10 mouse cellular contexts compared by ENCODE assay signal in genomic region chr6:22205751-22206121, GRCm38 (mm10).
A peak's percentile ranks its signal among the peaks of the same experiment; 100 is the strongest.
DNase-seq lines count a peak whose midpoint lies in the region; ATAC-seq and TF ChIP-seq lines count a peak whose summit lies in the region.
"Had no signal": no experiment of that assay in that cellular context is flagged by ENCODE, and none has a peak within 500 bp of the region (broad histone marks: within the 10 kb centered on the region; RNA-seq: fewer than 3 reads in every experiment).

No protein-coding gene starts in this region.

- no peak for DNase-seq in left cerebral cortex, adult 2 months (ENCODE audit: extremely low spot score in 1 of 2, low spot score in 2 of 2)
- DNase-seq in left cerebral cortex, adult 11 months (ENCODE audit: low spot score): no peak
- peak; percentile 43 for DNase-seq in forebrain, postnatal 0 days
- DNase-seq in retina, embryonic 14.5 days (ENCODE audit: low spot score): peak; percentile 31
- no peak for DNase-seq in ovary, postnatal 14 days (ENCODE audit: low spot score)
- DNase-seq: adrenal gland, postnatal 25 days; liver had no signal

- H3K4me3 ChIP-seq in forebrain, embryonic 13.5 days: no peak overlapping the region
- H3K4me3 ChIP-seq in forebrain, embryonic 12.5 days (replicated peaks): no peak overlapping the region
- peak overlapping the region; percentile 17; the same call in 1 of the 2 replicates for H3K4me3 ChIP-seq in left cerebral cortex, adult 2 months
- H3K4me3 ChIP-seq in forebrain, postnatal 0 days (ENCODE audit: low read depth, low read length): peak overlapping the region; percentile 1; the same call in 1 of the 2 replicates
- H3K4me3 ChIP-seq in kidney, embryonic 16.5 days (ENCODE audit: low read length): no peak overlapping the region

- no peak for TF ChIP-seq CTCF in left cerebral cortex, adult 2 months (IDR thresholded peaks at IDR 0.05)
- TF ChIP-seq CTCF in forebrain, postnatal 0 days (IDR thresholded peaks at IDR 0.05; ENCODE audit: low read depth): no peak

- H3K27ac ChIP-seq in forebrain, embryonic 13.5 days: no peak overlapping the region
- no peak overlapping the region for H3K27ac ChIP-seq in forebrain, embryonic 12.5 days
- no peak overlapping the region for H3K27ac ChIP-seq in left cerebral cortex, adult 2 months
- no peak overlapping the region for H3K27ac ChIP-seq in forebrain, postnatal 0 days (ENCODE audit: low read depth, low read length)
- H3K27ac ChIP-seq in kidney, embryonic 16.5 days (ENCODE audit: low read length): no peak overlapping the region

- no peaks in the 10 kb centered on the region for H3K27me3 ChIP-seq in forebrain, embryonic 13.5 days
- no peaks in the 10 kb centered on the region for H3K27me3 ChIP-seq in forebrain, embryonic 12.5 days
- H3K27me3 ChIP-seq in forebrain, postnatal 0 days (ENCODE audit: insufficient read depth, low read length): no peaks in the 10 kb centered on the region
- no peaks in the 10 kb centered on the region for H3K27me3 ChIP-seq in kidney, embryonic 16.5 days (ENCODE audit: insufficient read depth, low read length)

- peak overlapping the region; percentile 33 for H3K4me2 ChIP-seq in forebrain, embryonic 13.5 days
- H3K4me2 ChIP-seq in forebrain, embryonic 12.5 days: no peak overlapping the region
- H3K4me2 ChIP-seq in forebrain, postnatal 0 days (ENCODE audit: low read depth): peak overlapping the region; percentile 36
- no peak overlapping the region for H3K4me2 ChIP-seq in kidney, embryonic 16.5 days (replicated peaks; ENCODE audit: low read depth, low read length)

- no peaks in the 10 kb centered on the region for H3K9me3 ChIP-seq in forebrain, embryonic 13.5 days (replicated peaks)
- no peaks in the 10 kb centered on the region for H3K9me3 ChIP-seq in forebrain, embryonic 12.5 days
- no peaks in the 10 kb centered on the region for H3K9me3 ChIP-seq in forebrain, postnatal 0 days (ENCODE audit: low read length)
- H3K9me3 ChIP-seq in kidney, embryonic 16.5 days (ENCODE audit: low read length): no peaks in the 10 kb centered on the region

- H3K4me1 ChIP-seq in forebrain, embryonic 13.5 days: peaks cover 27% of the 10 kb centered on the region
- H3K4me1 ChIP-seq in forebrain, embryonic 12.5 days: peaks cover 11% of the 10 kb centered on the region; the same call in 1 of the 2 replicates
- 0 out of 2 replicates have a peak, but pooled peaks cover 9% of the 10 kb centered on the region for H3K4me1 ChIP-seq in forebrain, postnatal 0 days (ENCODE audit: insufficient read depth)
- peaks cover 7% of the 10 kb centered on the region; the same call in 1 of the 2 replicates for H3K4me1 ChIP-seq in kidney, embryonic 16.5 days (ENCODE audit: insufficient read depth, low read length)

- H3K9ac ChIP-seq in forebrain, embryonic 13.5 days: no peak overlapping the region
- no peak overlapping the region for H3K9ac ChIP-seq in forebrain, embryonic 12.5 days
- 0 out of 2 replicates have a peak overlapping the region, but pooled peaks have one; percentile 29 for H3K9ac ChIP-seq in forebrain, postnatal 0 days
- H3K9ac ChIP-seq in kidney, embryonic 16.5 days (replicated peaks; ENCODE audit: low read length): no peak overlapping the region

- H3K36me3 ChIP-seq in forebrain, embryonic 13.5 days (ENCODE audit: poor library complexity, severe bottlenecking): no peaks in the 10 kb centered on the region
- H3K36me3 ChIP-seq in forebrain, embryonic 12.5 days (replicated peaks): no peaks in the 10 kb centered on the region
- H3K36me3 ChIP-seq in forebrain, postnatal 0 days (ENCODE audit: insufficient read depth): no peaks in the 10 kb centered on the region
- no peaks in the 10 kb centered on the region for H3K36me3 ChIP-seq in kidney, embryonic 16.5 days (ENCODE audit: insufficient read depth, low read length)

- ATAC-seq in forebrain, embryonic 13.5 days: peak; percentile 67
- ATAC-seq in forebrain, embryonic 12.5 days (ENCODE audit: low FRiP score): no peak; the same call in 1 of the 2 replicates
- peak; percentile 28 for ATAC-seq in forebrain, postnatal 0 days
- ATAC-seq in kidney, embryonic 16.5 days (ENCODE audit: low FRiP score, low TSS enrichment): no peak

- intact Hi-C loops in left cerebral cortex, adult 2 months (cut with DNase I): loop anchor here (10.0 kb wide), 1 partner anchor 1039 kb away; the partner anchor contains the start of gene Fezf1

- WGBS in forebrain, embryonic 13.5 days: 53% methylated on average over 7 of the region's 7 CpGs
- WGBS in forebrain, embryonic 12.5 days: 66% methylated on average over 7 of the region's 7 CpGs
- 39% methylated on average over 7 of the region's 7 CpGs for WGBS in forebrain, postnatal 0 days
- 53% methylated on average over 7 of the region's 7 CpGs for WGBS in kidney, embryonic 16.5 days

Comparison
In these comparisons a context has a peak if more than half of its experiments do, and no peak if none do; other contexts are left out.
1. ATAC-seq: peak in forebrain, embryonic 13.5 days (single experiment) and forebrain, postnatal 0 days (single experiment); none in forebrain, embryonic 12.5 days (single experiment) and kidney, embryonic 16.5 days (single experiment).
2. H3K4me2 ChIP-seq: peak in forebrain, embryonic 13.5 days (single experiment) and forebrain, postnatal 0 days (single experiment); none in forebrain, embryonic 12.5 days (single experiment) and kidney, embryonic 16.5 days (single experiment).
3. H3K4me3 ChIP-seq: peak in left cerebral cortex, adult 2 months (single experiment) and forebrain, postnatal 0 days (single experiment); none in forebrain, embryonic 13.5 days (single experiment), forebrain, embryonic 12.5 days (single experiment) and kidney, embryonic 16.5 days (single experiment).
4. DNase-seq: peak in forebrain, postnatal 0 days (single experiment) and retina, embryonic 14.5 days (single experiment); none in left cerebral cortex, adult 2 months (0 of 2), left cerebral cortex, adult 11 months (single experiment) and ovary, postnatal 14 days (single experiment).